Comparison of ENCODE assay signal across 7 mouse cellular contexts in genomic region chr5:3146544-3147295, GRCm38 (mm10).
DNase-seq lines count a peak whose midpoint lies in the region; ATAC-seq and TF ChIP-seq lines count a peak whose summit lies in the region.
"Not testable (repeated sequence)": the region's sequence is repeated elsewhere in the genome, so short reads cannot be mapped to it uniquely, and the experiment has no call there.

No protein-coding gene starts in this region.

- H3K4me3 ChIP-seq in embryonic facial prominence, embryonic 10.5 days; intestine, embryonic 16.5 days (ENCODE audit: low read length); left cerebral cortex, adult 2 months: not testable (repeated sequence)

- peak; percentile 54 for DNase-seq in R1 (ENCODE audit: low read depth, low spot score)
- DNase-seq in embryonic facial prominence, embryonic 10.5 days (ENCODE audit: low spot score): peak; percentile 37
- peak; percentile 11 for DNase-seq in heart, adult 8-10 months (ENCODE audit: low spot score)
- DNase-seq in left cerebral cortex, adult 2 months (ENCODE audit: extremely low spot score in 1 of 2, low spot score in 2 of 2): peak in 1 of 2 experiments; percentile 37
- DNase-seq in ovary, postnatal 14 days (ENCODE audit: low spot score): peak; percentile 8

- intact Hi-C loops in left cerebral cortex, adult 2 months (cut with DNase I): loop anchor here (1.0 kb wide), 1 partner anchor 370 kb away; no protein-coding TSS in a partner anchor

- not testable (repeated sequence) for H3K27me3 ChIP-seq in embryonic facial prominence, embryonic 10.5 days (replicated peaks; ENCODE audit: low read depth, poor library complexity, severe bottlenecking); intestine, embryonic 16.5 days (replicated peaks; ENCODE audit: control insufficient read depth, insufficient read depth, low read length)

- H3K36me3 ChIP-seq in embryonic facial prominence, embryonic 10.5 days (replicated peaks); intestine, embryonic 16.5 days (ENCODE audit: control insufficient read depth, insufficient read depth, low read length): not testable (repeated sequence)

- not testable (repeated sequence) for H3K9me3 ChIP-seq in embryonic facial prominence, embryonic 10.5 days; intestine, embryonic 16.5 days (ENCODE audit: control insufficient read depth, low read length)

- H3K4me2 ChIP-seq in intestine, embryonic 16.5 days (ENCODE audit: low read depth, low read length): not testable (repeated sequence)

- peak; percentile 53 for TF ChIP-seq CTCF in left cerebral cortex, adult 2 months (IDR thresholded peaks at IDR 0.05)

- peak; percentile 65 for ATAC-seq in intestine, embryonic 16.5 days
- ATAC-seq in megakaryocyte, adult 5-6 weeks (ENCODE audit: poor library complexity, severe bottlenecking): peak; percentile 88

- H3K27ac ChIP-seq in embryonic facial prominence, embryonic 10.5 days (replicated peaks); intestine, embryonic 16.5 days (ENCODE audit: low read length); left cerebral cortex, adult 2 months: not testable (repeated sequence)

- H3K9ac ChIP-seq in intestine, embryonic 16.5 days (ENCODE audit: low read depth, low read length): not testable (repeated sequence)

- H3K4me1 ChIP-seq in embryonic facial prominence, embryonic 10.5 days; intestine, embryonic 16.5 days (ENCODE audit: control insufficient read depth, insufficient read depth, low read length): not testable (repeated sequence)

- WGBS in embryonic facial prominence, embryonic 10.5 days: 55% methylated on average over 11 of the region's 11 CpGs
- WGBS in intestine, embryonic 16.5 days: 38% methylated on average over 8 of the region's 11 CpGs
